Mouse (Mus musculus) stomach, postnatal 0 days (tissue): ENCODE data around the gene U2af1l4. TPM values are rescaled to one million over a fixed set of nuclear protein-coding genes. Genes with fewer than 3 reads are reported as not detected.

ENCODE experiments used
- ATAC-seq: fragments of 200-750 bp; cut with Nextera tagmentation; 2 replicates; pipeline ENCODE4 v1.8.0; 2017; ENCODE audit not compliant: low FRiP score, low TSS enrichment
- DNase-seq: peaks from one replicate; pipeline ENCODE4 v3.0.0-alpha.2; 2016; ENCODE audit warnings: low spot score
- H3K27ac ChIP-seq: fragments of 300-500 bp; sonication (generic); replicated peaks from 2 replicates; pipeline ENCODE4 v1.5.1; 2014; ENCODE audit warnings: mild to moderate bottlenecking, control low read depth
- H3K27me3 ChIP-seq: fragments of 300-500 bp; sonication (generic); 2 replicates; pipeline ENCODE4 v1.6.1; 2014; ENCODE audit warnings: low read length; ENCODE audit not compliant: control insufficient read depth, insufficient read depth
- H3K36me3 ChIP-seq: fragments of 300-500 bp; sonication (generic); 2 replicates; pipeline ENCODE4 v1.6.1; 2014; ENCODE audit warnings: low read length, mixed read lengths; ENCODE audit not compliant: control insufficient read depth, insufficient read depth
- H3K4me1 ChIP-seq: fragments of 300-500 bp; sonication (generic); replicated peaks from 2 replicates; pipeline ENCODE4 v1.6.1; 2014; ENCODE audit warnings: antibody characterized with exemption; ENCODE audit not compliant: control insufficient read depth, insufficient read depth
- H3K4me2 ChIP-seq: fragments of 300-500 bp; sonication (generic); replicated peaks from 2 replicates; pipeline ENCODE4 v1.6.1; 2014; ENCODE audit warnings: low read depth, mild to moderate bottlenecking, control low read depth, moderate library complexity
- H3K4me3 ChIP-seq: fragments of 300-500 bp; sonication (generic); 2 replicates; pipeline ENCODE4 v1.5.1; 2014; ENCODE audit warnings: low read depth, low read length, control low read depth
- H3K9ac ChIP-seq: fragments of 300-500 bp; sonication (generic); 2 replicates; pipeline ENCODE4 v1.6.1; 2014; ENCODE audit warnings: mild to moderate bottlenecking, low read length, control low read depth, mixed read lengths
- H3K9me3 ChIP-seq: fragments of 300-500 bp; sonication (generic); 2 replicates; pipeline ENCODE4 v1.6.1; 2016; ENCODE audit warnings: low read length; ENCODE audit not compliant: control insufficient read depth
- CTCF ChIP-seq: IDR thresholded peaks from 2 replicates; pipeline ENCODE4 v1.5.1; 2016; ENCODE audit warnings: antibody characterized with exemption, low read depth, mild to moderate bottlenecking, moderate library complexity
- EP300 ChIP-seq: optimal IDR thresholded peaks from 2 replicates; pipeline ENCODE3; 2016; ENCODE audit warnings: antibody characterized with exemption
- WGBS: fragments of 180-500 bp; shearing (Covaris S2); extraction: QIAGEN DNeasy Blood & Tissue Kit; methylation state at CpG from one replicate; pipeline ENCODE4 v1.1.7; 2014; 5-methylcytosine and 5-hydroxymethylcytosine counted together
- polyA plus RNA-seq: library from polyadenylated mRNA; unstranded; fragments of >200 nt; fragmentation: Nextera tagmentation; extraction: Ambion mirVana; gene quantifications from 2 replicates; pipeline ENCODE4 v1.2.1, GENCODE M21; 2015

Gene U2af1l4
- polyA plus RNA-seq, 1 experiment from 2014 or later: 63.9 TPM

- H3K4me3 ChIP-seq: no peak overlapping the region
- no peak for DNase-seq
- no peak overlapping the region for H3K4me2 ChIP-seq
- H3K27me3 ChIP-seq: no peaks in the 10 kb centered on the region
- TF ChIP-seq EP300 (no peak), CTCF (no peak)
- peaks cover 3% of the 10 kb centered on the region; the same call in 1 of the 2 replicates for H3K4me1 ChIP-seq
- WGBS: 80% methylated on average over 4 of the region's 4 CpGs
- no peak for ATAC-seq
- no peak overlapping the region for H3K27ac ChIP-seq
- H3K36me3 ChIP-seq: no peaks in the 10 kb centered on the region
- H3K9ac ChIP-seq: no peak overlapping the region
- H3K9me3 ChIP-seq: no peaks in the 10 kb centered on the region
Observed at GRCm38 (mm10) chr7:30591605-30591951, 28.5 kb downstream of the U2af1l4 start.

- Histone ChIP-seq H3K4me1 (no peaks in the 10 kb centered on the region; the same call in 1 of the 2 replicates), H3K27me3 (no peaks in the 10 kb centered on the region), H3K9ac (no peak overlapping the region), H3K4me3 (no peak overlapping the region), H3K27ac (no peak overlapping the region), H3K36me3 (no peaks in the 10 kb centered on the region), H3K9me3 (no peaks in the 10 kb centered on the region), H3K4me2 (no peak overlapping the region)
- DNase-seq: no peak
- no peak for ATAC-seq
- 47% methylated on average over 5 of the region's 5 CpGs for WGBS
- TF ChIP-seq CTCF (no peak), EP300 (no peak)
Observed at GRCm38 (mm10) chr7:30592772-30593423, 29.8 kb downstream of the U2af1l4 start.

- H3K9ac ChIP-seq: 0 out of 2 replicates have a peak overlapping the region, but pooled peaks have one; percentile 2
- no peak overlapping the region for H3K27ac ChIP-seq
- H3K27me3 ChIP-seq: no peaks in the 10 kb centered on the region
- H3K4me3 ChIP-seq: no peak overlapping the region
- no peaks in the 10 kb centered on the region for H3K9me3 ChIP-seq
- DNase-seq (no peak), ATAC-seq (no peak)
- 61% methylated on average over 10 of the region's 10 CpGs for WGBS
- no peaks in the 10 kb centered on the region; the same call in 1 of the 2 replicates for H3K4me1 ChIP-seq
- H3K4me2 ChIP-seq: no peak overlapping the region
- TF ChIP-seq CTCF: no peak
- TF ChIP-seq EP300: no peak
- no peaks in the 10 kb centered on the region for H3K36me3 ChIP-seq
Observed at GRCm38 (mm10) chr7:30593579-30594509, 30.7 kb downstream of the U2af1l4 start.

GRCm38 (mm10) chr7:30594510-30595024 is 31.5 kb downstream of the U2af1l4 start:
- no peak for ATAC-seq
- WGBS: 65% methylated on average over 4 of the region's 4 CpGs

GRCm38 (mm10) chr7:30596093-30596492 is 33.0 kb downstream of the U2af1l4 start:
- Histone ChIP-seq H3K27me3 (no peaks in the 10 kb centered on the region), H3K4me2 (no peak overlapping the region), H3K4me1 (no peaks in the 10 kb centered on the region), H3K27ac (no peak overlapping the region), H3K36me3 (no peaks in the 10 kb centered on the region), H3K9ac (no peak overlapping the region), H3K9me3 (no peaks in the 10 kb centered on the region), H3K4me3 (no peak overlapping the region)
- DNase-seq: no peak
- TF ChIP-seq EP300: no peak
- TF ChIP-seq CTCF: no peak
- ATAC-seq: no peak
- 68% methylated on average over 5 of the region's 5 CpGs for WGBS

More at GRCm38 (mm10) chr7:30594510-30595024, 31.5 kb downstream of the U2af1l4 start:
- Histone ChIP-seq H3K4me1 (no peaks in the 10 kb centered on the region; the same call in 1 of the 2 replicates), H3K36me3 (no peaks in the 10 kb centered on the region), H3K4me2 (no peak overlapping the region), H3K9me3 (no peaks in the 10 kb centered on the region), H3K9ac (no peak overlapping the region), H3K4me3 (no peak overlapping the region), H3K27ac (no peak overlapping the region), H3K27me3 (no peaks in the 10 kb centered on the region)
- no peak for DNase-seq
- no peak for TF ChIP-seq EP300
- TF ChIP-seq CTCF: no peak

- no peaks in the 10 kb centered on the region for H3K36me3 ChIP-seq
- H3K4me2 ChIP-seq: no peak overlapping the region
- no peaks in the 10 kb centered on the region for H3K4me1 ChIP-seq
- no peak overlapping the region for H3K4me3 ChIP-seq
- H3K9me3 ChIP-seq: no peaks in the 10 kb centered on the region
- H3K27me3 ChIP-seq: no peaks in the 10 kb centered on the region
- TF ChIP-seq CTCF: no peak
- TF ChIP-seq EP300: no peak
- no peak overlapping the region for H3K27ac ChIP-seq
- WGBS: 75% methylated on average over 5 of the region's 5 CpGs
- H3K9ac ChIP-seq: no peak overlapping the region
- DNase-seq: no peak
- ATAC-seq: no peak
Observed at GRCm38 (mm10) chr7:30596811-30597210, 33.7 kb downstream of the U2af1l4 start.
